Mouse (Mus musculus): Measurements from ENCODE around the gene Clic5.

GRCm38 (mm10) chr17:44274804-44275203 lies 86.4 kb downstream of the Clic5 start:
- TF ChIP-seq EP300 (IDR thresholded peaks at IDR 0.05; ENCODE audit: low read depth) (no peak), CTCF (IDR thresholded peaks at IDR 0.05; ENCODE audit: low read depth) (no peak)

Data from liver, embryonic 14.5 days (tissue).